Mouse (Mus musculus) natural killer cell, adult 2 months (primary cell): ENCODE data around the gene Macrod2.

ENCODE experiments used
- DNase-seq, 2 experiments: peaks; one replicate each; pipeline ENCODE4 v3.0.0; 2022; ENCODE audit warnings: low spot score in 2 of 2

Gene Macrod2

DNA sequence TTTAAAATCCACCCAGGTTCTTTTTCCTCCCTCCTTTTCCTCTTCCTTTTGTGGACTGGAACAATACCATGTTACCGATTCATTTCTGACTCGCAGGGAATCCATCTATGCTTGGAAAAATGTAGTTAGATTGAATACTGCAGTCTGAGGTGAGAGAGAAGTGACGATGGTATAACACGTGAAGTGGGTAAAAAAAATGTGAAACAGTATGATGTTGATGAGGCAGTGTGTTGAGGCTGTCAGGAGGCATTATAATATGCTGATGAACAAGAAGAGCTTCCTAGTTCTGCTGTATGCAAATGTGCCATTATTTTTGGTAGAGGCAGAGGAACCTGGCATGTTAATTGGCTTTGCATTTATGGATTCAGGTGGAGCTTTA lies 662.3 kb downstream of the Macrod2 start:
- DNase-seq = no peak

DNA sequence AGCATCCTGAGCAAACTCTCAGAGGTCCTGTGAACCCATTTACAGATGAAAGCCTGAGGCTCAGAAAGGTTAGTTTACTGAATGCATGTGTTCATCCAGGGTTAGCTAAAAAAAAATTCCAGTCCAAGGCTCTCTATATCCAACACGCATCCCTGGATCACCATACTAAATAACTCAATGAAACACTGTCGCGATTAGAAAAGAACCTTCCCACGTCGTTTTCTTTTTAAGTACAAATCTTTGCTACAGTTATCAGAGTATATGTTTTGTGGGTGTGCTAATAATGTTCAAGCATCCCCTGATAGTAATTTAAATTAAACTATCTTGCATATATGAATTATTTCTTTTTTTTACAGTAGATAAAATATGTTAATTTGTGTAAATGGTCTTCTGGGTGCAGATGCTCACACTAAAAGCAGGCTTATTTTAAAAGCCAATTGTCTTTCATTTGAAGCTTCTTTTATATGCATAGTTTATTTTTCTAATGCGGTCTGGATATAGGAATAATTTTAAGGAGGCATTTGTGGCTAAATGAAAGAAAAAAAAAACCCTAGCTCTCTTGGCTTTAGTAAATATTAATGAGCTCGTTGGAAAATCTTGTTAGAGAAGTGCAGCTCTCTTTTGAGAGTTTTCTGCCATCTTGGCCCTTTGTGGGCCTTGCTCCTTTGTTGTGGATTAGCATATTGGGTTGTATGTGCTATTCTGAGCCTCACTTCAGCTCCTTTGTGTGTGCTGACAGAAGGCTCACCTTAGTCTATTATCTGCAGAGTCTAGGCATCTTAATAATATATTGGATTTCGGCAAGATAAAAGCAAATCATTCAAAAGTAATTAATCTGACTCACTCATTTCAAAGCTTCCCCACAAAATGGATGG lies 679.1 kb downstream of the Macrod2 start:
- DNase-seq = no peak

DNA sequence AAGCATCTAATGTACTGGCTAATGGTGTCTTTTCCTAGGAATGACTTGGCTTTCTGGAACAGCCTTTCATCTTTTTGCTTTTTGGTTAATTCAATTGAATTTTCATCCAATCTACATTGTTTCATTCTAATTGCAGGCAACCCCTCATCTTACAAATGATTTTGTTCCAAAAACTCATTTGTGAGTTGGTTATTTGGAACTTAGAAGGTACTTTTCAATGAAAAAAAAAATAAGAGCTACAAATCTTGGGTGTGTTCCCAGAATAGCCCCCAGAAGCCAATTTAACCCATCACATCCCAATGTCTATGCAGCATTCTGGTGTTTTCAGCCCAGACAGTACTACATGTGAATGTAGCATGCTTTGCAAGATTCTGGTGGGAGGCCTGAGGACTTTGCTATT lies 683.1 kb downstream of the Macrod2 start:
- DNase-seq = no peak

DNA sequence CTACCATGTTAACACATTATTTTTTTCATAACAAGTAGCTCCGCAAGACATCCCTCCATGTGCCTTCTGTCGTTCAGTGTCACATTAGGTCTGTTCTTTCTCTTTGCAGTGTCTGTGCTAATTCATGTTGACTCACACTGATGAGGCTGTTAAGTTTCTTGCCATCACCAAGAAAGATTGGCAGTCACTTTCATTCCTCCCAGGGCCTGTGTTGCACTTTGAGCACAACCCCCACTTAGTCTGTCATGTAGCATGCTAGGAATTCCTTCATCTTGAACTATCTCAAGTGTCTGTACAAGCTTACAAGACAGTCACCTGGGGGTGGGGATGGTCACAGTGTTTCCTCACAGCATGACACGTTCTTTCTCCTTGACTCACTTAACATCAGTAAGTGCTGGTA lies 696.2 kb downstream of the Macrod2 start:
- DNase-seq = no peak

DNA sequence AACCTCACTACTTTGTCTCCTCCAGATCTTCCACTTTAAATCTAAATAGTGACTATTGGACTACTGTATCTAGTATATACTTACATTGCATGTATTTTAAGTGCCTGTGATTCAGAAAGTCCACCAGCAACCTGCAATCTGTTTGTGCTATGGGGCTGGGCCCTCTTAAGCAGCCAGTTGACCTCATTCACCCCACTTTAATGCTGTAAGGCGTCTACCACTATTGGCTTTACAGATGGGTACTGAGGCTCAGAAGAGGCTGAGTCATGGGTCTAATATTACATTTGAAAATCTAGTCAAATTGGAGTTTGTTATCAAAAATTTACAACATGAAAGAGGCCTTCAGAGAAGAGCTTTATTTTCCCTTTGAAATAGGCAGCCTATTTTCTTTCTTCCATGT lies 722.5 kb downstream of the Macrod2 start:
- no peak for DNase-seq

DNA sequence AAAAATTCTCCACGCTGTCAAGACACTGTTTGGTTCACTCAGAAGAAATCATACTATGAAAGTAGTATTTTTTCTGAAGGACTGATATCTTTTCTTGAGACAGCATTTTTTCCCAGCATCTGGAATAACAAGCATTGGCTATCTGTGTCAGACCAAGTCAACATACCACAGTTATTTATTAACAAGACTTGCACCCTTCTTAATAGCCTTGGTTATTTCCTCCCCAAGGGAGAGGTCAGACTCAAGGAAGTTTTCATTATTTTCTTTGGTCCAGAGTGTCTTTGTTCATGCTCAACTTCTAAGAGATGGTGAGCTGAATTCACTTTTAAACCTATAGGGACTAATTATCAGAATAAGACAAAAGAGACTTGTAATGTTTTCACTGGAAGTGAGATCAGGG lies 728.8 kb downstream of the Macrod2 start:
- no peak for DNase-seq

DNA sequence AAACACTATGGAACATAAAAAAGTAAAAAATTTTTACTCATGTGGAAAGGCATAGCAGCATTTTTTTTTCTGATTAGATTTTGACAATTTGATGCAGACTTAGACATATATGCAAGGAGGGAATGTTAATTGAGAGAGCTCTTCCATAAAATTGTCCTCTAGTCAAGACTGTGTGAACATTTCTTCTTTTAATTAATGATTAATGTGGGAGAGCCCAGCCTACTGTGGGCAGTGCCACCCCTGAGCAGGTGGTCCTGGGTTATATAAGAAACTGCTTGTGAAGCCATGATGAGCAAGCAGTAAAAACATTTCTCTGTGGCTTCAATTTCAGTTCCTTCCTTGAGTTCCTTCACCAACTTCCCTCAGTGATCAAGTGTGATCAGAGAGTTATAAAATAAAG lies 730.5 kb downstream of the Macrod2 start:
- no peak for DNase-seq

DNA sequence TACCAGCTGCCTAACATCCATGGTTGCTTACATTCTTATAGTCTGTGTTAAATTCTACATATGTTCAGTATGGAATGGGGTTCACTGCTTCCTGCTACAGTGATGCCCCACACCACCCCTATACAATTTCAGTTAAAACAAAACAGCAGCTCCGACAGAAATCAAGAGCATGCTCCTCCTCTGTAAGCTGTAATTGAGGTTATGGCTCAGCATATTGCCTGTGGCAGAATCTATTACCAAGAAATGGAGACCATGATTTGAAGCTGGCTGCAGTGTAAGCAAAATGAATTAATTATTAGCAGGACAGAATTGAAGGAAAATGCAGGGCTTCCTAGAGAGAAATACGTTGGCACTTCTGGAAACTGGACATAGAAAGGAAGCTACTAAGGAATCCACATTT lies 747.2 kb downstream of the Macrod2 start:
- no peak for DNase-seq

DNA sequence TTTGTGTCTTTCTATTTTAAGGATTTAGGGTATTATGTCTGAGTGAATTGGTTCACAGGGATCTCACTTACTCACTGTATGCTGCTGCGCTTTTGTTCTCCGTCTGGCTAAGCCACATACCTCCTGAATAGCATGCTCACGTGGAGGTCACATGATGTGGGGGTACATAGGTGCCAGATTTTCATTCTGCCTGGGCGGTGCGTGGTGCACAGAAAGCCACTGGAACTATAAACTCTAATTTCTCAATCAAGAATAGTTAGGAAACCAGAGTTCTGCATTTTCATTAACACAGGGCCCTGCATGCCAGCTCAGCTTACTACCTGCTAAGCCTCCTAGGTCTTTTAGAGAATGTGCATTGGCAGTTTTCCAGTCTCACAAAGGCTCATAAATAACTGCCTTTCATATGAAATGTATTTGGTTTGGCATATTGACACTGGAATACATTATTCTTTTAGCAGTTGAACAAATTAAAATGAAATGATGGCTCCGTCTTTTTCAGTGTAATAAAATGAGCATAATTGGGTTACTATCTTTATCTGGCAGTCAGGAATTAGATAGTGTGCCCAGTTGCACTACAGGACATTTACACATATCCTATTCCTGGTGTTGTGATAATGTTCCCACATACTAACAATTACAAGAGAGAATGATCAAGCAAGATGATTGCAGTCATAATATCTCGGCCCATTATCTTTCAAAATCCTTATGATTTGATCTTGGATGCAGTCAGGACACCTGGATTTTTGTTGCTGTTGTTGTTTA lies 757.1 kb downstream of the Macrod2 start:
- DNase-seq = no peak

DNA sequence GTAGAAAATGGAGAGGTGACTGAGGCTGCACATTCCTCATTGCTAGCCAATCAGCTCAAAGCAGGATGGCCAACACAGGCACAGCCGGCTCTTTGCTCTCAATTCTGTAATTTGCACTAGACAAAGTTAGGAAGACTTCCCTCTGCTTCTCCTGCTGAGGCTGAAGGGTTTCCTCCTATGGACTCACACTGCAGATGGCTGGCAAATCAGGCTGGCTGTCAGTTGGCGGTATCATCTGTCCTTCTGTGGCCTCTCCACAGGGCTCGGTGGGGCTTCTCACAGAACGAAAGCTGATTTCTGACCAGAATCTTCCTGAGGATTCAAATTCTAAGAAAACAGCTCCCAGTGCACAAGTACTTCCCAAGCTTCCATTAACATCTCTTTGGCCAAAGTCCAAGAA lies 760.9 kb downstream of the Macrod2 start:
- no peak for DNase-seq

DNA sequence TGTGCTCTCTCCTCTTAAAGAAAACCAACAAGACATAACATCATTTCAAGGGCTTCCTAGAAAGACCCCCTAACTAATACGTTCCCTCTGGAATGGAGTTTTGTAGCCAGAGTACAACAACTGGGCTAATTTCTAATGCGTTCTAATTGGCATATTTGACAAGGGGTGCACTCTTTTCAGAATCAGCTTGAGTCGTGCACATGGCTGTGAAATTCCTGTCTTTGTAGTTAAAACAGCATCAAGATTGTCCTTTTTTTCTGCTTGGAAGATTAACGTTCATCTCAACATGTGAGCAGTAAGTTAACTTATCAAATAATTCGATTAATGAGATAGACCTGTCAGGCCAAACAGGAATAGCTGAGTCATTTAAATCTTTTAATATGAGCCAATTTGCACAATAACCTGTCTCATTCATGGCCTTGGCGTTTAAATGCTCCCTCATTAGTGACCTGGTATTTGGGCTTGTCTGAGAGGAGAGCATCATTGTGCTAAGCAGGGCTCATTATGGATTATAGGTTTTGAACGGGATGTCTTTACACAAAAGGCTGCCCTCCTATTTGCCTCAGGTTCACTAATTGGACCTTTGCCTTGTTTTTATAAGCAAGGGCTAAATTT lies 762.0 kb downstream of the Macrod2 start:
- no peak for DNase-seq

DNA sequence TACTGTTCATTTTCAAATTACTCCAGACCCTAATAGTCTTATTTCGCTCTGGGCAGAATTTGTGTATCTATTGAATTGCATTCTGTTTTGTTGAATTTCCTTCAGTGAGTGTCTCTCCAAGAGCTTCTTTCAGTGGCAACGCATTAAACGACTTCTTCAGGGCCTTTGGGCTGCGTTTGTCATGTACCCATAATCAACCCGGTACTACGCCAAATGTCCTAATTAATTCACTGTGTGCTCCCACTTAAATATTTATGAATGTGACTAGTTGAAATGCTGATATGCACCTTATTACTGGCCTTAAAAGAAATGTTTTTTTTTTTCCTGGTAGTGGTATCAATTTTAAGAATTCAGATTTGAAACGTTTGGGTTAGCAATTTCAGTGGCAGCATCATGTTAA lies 763.1 kb downstream of the Macrod2 start:
- no peak for DNase-seq

DNA sequence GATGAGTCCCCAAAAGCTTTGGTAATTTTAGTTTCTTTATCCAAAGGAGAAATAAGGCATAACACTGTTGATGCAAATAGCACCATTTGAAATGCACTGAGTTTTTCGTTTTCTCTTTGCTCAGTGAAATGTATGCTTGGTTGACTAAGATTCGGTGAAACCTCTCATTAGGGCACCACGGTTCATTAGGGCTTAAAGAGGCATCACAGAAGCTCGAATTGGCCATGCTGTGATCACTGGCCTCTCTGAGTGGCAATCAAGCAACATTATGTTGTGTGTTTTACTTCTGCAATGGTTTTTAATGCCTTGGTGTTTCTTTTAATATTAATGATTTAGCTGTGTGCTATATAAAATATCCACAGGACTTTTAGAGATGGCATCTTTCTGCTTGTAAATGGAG lies 768.8 kb downstream of the Macrod2 start:
- DNase-seq = no peak

DNA sequence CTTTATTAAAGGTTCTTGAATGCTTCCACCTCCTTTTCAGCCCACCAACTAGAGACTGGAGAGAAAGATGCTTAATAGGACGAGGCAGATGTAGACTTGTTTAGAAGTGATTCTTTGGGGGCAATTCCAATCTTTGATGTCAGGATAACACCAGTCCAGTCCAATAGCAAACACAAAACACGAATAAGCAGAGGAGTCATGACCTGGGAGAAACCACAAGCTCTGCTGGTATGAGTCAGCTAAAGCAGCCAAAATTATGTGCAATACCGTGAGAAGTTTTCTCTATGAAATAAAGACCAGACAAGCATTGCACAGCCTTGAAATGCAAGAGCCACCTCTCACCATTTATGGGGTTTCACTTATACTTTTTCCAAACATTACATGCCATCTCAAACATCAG lies 774.5 kb downstream of the Macrod2 start:
- DNase-seq = no peak

DNA sequence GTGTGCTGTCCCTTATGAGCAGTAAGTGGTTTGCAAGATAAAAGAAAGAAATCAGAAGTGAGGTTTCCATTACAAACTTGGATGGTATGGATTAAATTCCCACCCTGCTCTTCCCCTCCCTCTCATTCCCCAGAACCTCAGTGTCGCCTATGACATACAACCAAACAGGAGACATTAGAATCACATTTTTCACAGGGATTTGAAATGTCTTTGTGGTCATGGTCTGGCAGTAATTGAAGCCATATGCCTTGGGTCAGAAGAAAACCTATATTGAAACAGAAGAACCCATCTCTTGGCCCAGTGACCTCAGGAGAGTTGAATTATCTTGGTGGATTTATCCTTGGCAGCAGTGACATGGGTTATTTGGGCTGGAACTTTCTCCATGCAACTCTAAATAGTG lies 778.1 kb downstream of the Macrod2 start:
- no peak for DNase-seq

DNA sequence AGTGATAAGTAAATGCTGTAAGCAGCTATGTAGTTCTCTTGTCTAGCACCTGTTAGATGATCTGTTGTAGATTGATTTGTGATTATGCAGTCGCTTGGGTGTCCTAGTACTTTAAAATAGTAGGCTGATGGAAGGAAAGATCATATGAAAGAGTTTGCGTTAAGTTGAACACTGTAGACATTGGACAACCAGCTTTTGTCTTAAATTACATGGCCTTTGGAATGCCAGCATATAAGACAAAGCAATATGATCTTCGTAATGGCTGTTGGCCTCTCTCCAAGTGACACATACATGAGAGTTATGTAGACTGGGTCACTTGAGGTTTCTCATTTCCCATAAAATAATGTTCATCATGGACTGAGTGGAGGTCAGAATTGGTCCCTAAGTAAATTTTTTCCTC lies 778.5 kb downstream of the Macrod2 start:
- DNase-seq = no peak

DNA sequence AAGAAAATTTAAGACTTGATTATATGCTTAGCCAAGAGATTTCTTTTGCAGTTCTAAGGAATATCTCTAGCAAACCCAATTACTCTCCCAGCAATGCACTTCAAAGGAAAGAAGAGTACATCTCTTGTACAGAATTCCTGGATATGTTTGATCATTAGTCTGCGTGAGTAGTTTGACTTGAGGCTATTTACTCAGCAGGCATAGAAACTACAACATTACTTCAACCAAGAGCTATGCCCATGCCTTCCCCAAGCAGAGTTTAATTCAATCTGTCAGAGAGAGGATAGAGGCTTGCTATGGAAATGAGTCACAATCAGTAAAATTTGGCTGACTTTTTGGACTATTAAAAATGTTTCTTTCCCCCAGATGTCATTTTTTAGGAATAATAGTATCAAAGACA lies 785.5 kb downstream of the Macrod2 start:
- DNase-seq = no peak

DNA sequence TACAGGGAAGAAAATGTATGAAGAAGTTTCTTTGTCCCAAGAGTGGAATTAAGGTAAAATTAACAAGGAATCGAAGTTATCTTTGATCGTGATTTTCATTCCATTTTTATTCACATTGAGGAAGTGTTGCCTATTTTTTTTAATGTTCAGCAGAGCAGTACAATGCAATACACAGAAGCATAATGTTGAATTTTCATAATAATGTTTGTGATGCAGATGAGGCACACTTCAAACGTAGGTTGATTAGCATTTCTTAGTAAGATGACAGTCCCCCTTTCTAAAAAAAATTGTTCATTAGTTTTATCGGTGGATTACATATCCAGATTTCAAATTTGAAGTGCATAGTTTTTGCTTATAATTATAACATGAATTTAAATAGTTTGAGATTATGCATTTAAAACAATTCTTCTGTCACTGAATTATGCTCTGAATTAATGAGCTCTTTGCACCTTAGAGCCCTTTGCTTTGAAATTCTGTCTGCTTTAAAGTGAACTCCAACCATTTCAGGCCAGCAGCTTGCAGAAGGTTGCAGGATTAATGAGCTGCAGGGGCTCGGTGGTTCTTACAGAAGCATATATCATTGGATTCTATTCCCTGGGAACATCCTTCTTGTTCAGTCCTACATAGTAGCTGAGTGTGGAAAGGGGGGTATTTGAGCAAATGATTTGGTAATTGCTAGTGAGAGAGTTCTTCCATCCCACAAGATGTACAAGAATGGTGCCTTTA lies 787.1 kb downstream of the Macrod2 start:
- no peak for DNase-seq

DNA sequence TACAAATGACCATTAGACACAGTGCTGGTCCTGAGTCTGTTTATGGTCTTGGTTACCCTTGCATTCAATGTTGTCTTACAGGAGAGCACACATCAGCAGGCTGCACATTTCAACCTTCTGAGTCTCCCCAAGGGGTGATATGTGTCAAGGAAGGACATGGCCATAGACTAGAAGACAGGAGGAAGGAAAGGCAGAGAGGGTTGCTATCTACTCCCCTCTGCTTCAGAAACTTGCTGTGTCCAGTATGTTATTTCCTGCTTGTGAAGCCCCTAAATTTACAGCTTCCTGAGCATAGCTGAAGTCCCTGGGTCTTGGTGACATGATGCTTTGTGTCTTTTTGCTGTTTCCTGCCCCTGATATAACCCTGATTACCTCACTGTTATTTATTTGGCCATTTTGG lies 799.4 kb downstream of the Macrod2 start:
- no peak for DNase-seq

DNA sequence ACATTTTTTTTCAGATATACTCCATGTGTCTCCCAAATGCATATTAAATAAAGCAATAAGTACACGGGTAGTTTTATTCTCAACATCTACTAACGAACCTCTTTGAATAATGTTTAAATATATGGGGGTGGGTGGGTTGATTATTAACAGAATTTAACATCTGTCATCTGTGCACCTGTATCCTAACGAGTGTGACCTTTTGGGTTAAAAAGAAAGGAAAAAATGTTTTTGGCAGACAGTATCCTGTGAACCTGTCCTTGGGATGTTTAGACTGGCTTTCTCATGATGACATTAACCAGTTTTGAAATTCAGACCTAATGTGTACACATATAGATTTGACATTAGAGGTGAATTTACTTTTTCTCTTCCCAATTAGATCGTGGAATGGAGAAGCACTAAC lies 805.4 kb downstream of the Macrod2 start:
- DNase-seq = no peak

DNA sequence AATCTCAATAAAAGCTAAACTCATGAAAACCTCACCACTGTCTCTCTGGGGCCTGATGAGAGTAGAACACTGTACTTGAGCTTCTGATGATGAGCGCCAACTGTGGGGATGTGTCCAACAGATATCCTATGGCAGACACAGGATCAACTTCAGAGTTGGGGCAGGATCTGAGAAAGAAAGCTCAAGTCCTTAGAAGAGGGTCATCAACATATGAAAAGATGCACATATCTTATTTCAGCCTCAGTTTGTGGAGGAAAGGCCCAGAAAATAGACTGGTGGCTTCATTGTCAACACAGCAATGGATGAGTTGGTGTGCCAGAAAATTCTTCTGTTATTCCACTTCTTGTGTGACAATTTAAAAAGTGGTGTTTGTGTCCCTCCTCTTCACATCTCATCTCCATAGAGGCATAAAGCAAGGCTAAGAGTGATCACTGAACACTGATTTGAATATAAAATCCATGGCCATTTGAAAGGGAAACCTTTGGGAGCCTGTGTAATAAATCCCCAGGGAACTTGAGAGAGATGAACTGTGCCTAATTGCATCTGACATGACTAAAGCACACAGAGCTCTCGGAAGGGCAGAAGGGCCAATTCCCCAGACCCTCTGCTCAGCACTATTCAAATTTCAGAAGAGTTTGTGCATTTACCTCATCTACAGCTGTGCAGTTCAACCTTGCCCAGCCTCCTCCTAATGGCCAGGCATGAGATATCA lies 806.4 kb downstream of the Macrod2 start:
- DNase-seq = no peak

DNA sequence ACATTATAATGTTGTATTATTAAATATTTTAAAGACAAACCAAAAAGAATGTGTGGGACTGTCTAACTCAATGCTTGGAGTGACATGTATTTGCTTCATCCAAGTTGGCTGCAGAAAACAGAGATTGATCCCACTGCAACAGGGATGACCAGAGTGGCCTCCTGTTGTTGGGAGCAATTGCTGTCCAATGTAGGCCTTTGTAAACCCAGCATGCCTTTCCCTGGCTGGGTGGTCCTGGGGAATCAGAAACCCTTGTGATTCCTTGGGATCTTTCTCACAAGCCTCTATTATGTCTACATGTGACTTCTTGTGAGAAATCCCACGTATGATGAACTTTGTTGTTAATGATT lies 806.9 kb downstream of the Macrod2 start:
- no peak for DNase-seq
